Mouse (Mus musculus): Measurements from ENCODE around the gene Fam71e1. TPM values are rescaled to one million over a fixed set of nuclear protein-coding genes. Genes with fewer than 3 reads are reported as not detected.

Fam71e1 gene
- total RNA-seq, 2 experiments from 2014 or later: 18.6 to 22.8 TPM

Small RNA genes within 50 kb of the gene (microRNA-seq; reads per million reads assigned to microRNA genes)
- gene Mir7052 (8.1 to 10.0 reads per million in 2 experiments), gene Mir7053 (0.37 to 0.80 reads per million in 2 experiments)

Other genes starting within 250 kb of the Fam71e1 start
- gene 1700028J19Rik, start 249.9 kb upstream of the Fam71e1 start, total RNA-seq (2021): 1 to 10 TPM; 1.1 to 1.3 TPM
- gene 2410002F23Rik, start 249.9 kb upstream of the Fam71e1 start, total RNA-seq (2021): 10 to 100 TPM; 75.3 to 94.3 TPM
- not detected for gene Acp4, start 239.2 kb upstream of the Fam71e1 start, total RNA-seq (2021)
- not detected for gene Gm15517, start 235.1 kb upstream of the Fam71e1 start, total RNA-seq (2021)
- gene Clec11a, start 189.7 kb upstream of the Fam71e1 start, total RNA-seq (2021): 1 to 10 TPM; 3.1 to 3.5 TPM
- 100 to 1,000 TPM; 502 to 670 TPM for gene Shank1, start 186.3 kb upstream of the Fam71e1 start, total RNA-seq (2021)
- 10 to 100 TPM; 91.3 to 92.1 TPM for gene Syt3, start 112.5 kb upstream of the Fam71e1 start, total RNA-seq (2021)
- gene 1700008O03Rik, start 110.8 kb upstream of the Fam71e1 start, total RNA-seq (2021): 1 to 10 TPM; 3.8 to 4.1 TPM
- 100 to 1,000 TPM; 322 to 333 TPM for gene Lrrc4b, start 67.6 kb upstream of the Fam71e1 start, total RNA-seq (2021)
- gene Aspdh, start 31.2 kb upstream of the Fam71e1 start, total RNA-seq (2021): 10 to 100 TPM; 10.9 to 13.2 TPM
- 100 to 1,000 TPM; 102 to 107 TPM for gene Josd2, start 28.6 kb upstream of the Fam71e1 start, total RNA-seq (2021)
- gene Emc10, start 52 bp upstream of the Fam71e1 start, total RNA-seq (2021): 100 to 1,000 TPM; 207 to 212 TPM
- not detected for gene Mybpc2, start 28.1 kb downstream of the Fam71e1 start, total RNA-seq (2021)
- under 1 TPM; 0.12 TPM for gene Spib, start 35.5 kb downstream of the Fam71e1 start, total RNA-seq (2021)
- 1 to 10 TPM; 7.3 to 8.9 TPM for gene Pold1, start 52.3 kb downstream of the Fam71e1 start, total RNA-seq (2021)
- gene Nr1h2, start 57.4 kb downstream of the Fam71e1 start, total RNA-seq (2021): 10 to 100 TPM; 60.6 to 66.3 TPM
- not detected for gene Napsa, start 75.8 kb downstream of the Fam71e1 start, total RNA-seq (2021)
- 100 to 1,000 TPM; 167 to 190 TPM for gene Kcnc3, start 94.1 kb downstream of the Fam71e1 start, total RNA-seq (2021)
- 10 to 100 TPM; 25.0 to 31.0 TPM for gene Myh14, start 174.3 kb downstream of the Fam71e1 start, total RNA-seq (2021)
- gene Izumo2, start 212.2 kb downstream of the Fam71e1 start, total RNA-seq (2021): not detected

Measured in layer of hippocampus, postnatal 25 days (tissue).